Mouse (Mus musculus) testis, postnatal 10 days (tissue): Measurements from ENCODE around the gene Fam186b.

Experiments
- DNase-seq: peaks from one replicate; pipeline ENCODE4 v3.0.0; 2021; ENCODE audit warnings: low spot score

Fam186b gene

GRCm38 (mm10) chr15:99295484-99295981, at the start of gene Fam186b:
TSS of gene Fam186b (minus strand) at chr15:99295888.
- DNase-seq = peak; percentile 78

- no peak for DNase-seq
Observed at GRCm38 (mm10) chr15:99344961-99345360, 49.3 kb upstream of the Fam186b start.

GRCm38 (mm10) chr15:99344148-99344870, 48.6 kb upstream of the Fam186b start:
- no peak for DNase-seq

GRCm38 (mm10) chr15:99343414-99344147, 47.9 kb upstream of the Fam186b start:
- DNase-seq = no peak

- no peak for DNase-seq
Observed at GRCm38 (mm10) chr15:99342194-99342981, 46.7 kb upstream of the Fam186b start.

- DNase-seq = no peak
Observed at GRCm38 (mm10) chr15:99341102-99341501, 45.4 kb upstream of the Fam186b start.

DNA sequence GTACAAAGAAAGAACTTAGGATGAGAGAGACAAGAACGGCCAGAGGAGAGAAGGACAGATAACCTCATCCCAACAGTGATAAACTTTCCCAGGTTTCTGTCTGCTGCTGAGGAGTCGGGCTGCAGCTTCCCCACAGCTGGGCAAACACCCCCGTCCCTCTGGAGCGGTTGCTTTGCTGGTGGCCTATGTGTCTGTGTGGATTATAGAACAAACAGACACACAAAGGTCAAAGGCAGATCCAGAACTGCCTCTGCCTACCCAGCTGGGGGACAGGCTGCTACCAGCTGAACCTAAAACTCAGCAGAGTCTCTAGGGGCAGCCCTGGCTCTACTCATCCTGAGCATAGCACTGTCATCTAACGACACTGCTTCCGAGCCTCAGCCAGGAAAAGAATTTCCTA, 44.0 kb upstream of the Fam186b start:
- DNase-seq = no peak

DNA sequence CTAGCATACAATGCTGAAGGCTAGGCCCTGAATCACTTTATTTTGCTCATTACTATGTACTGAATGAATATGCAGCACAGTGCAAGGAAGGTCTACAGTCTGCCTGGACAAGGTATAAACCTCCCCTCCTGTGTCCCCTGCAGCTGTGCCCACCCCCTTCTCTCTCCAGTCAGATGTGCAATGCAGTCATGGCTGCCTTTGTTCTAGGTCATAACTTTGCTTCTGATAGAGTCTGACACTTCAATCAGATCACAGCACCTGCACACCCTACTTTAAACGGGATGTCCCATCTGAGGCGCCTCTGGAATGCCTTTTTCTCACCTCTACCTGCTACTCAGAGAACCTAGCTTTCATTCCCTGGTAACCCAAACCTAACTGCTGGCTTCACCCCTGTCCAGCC, 43.2 kb upstream of the Fam186b start:
- DNase-seq = no peak

DNA sequence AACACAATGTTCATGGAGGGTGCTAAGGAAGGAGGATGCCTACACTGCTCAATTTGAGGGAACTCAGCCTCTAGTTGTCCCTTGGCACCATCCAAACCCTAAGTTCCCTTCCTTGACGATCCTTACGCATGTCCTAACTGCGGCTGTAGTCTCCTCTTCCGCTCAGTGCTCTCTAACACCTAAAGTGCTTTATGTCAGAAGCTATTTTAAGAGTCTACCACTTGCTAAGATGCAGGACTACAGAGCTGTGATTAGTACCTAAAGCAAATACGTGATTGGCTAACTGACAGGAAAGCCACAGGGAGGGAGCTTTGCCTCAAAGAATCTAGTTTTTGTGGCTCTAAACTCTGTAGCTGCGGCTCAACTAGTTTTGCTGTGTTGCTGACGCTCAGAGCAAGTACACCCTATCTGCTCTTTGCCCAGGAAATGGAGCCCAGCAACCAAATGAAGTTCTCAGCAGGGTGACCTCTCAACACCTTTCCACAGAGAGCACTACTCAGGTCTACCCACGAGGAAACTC, 40.2 kb upstream of the Fam186b start:
- no peak for DNase-seq

GRCm38 (mm10) chr15:99334500-99334899, 38.8 kb upstream of the Fam186b start:
- no peak for DNase-seq

DNA sequence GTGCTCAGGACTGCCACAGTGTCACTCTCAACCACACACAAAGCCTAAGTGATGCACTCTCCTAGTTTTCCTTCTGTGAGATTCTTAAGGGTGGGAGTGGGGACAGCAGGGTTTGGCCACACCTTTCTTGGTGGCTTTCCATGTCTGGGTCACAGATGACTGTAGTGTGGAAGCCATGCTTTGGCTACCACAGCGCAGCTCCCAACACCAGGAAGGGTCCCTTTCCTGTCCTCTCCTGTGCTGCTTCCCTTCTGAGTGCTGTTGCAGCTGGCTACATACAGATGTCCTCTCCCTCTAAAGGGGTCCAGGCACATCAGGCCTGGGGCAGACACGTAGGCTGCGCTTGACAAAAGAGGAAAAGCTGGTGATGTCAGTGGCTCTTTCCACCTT, 38.0 kb upstream of the Fam186b start:
- no peak for DNase-seq

DNA sequence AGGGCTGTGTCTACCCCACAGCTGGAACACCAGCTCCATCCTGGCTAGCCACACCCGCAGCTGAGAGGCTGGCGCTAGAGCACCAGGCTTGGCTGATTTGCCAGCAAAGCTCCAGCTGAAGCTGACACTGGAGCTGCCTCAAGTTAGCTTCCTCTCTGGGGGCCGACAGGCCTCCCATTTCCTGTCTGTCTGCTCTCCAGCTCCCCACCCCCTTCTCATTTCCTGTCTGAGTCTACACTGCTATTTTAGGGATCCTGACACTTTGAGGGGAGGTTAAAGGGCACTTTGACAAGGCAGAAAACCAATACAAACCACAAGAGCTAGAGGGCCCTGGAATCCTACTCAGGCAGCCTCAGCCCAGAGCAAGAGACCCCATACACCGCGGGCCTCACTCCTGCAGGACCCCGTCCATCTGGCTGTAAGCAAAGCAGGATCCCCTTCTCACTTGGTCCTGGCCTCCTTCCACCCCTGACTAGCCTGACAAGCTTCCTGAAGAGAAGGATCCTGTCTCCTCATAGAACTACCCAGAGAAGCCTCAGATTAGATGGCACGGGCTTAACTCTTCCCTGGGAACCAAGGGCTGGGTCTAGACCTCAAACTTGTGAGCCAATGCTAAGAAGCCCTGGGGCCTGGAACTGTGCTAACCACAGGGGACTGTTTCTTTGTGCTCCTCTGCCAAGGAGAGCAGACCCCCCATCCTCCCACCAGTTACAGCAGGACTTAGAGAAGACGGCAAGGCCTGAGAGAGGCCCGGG, 37.4 kb upstream of the Fam186b start:
- peak; percentile 57 for DNase-seq

- no peak for DNase-seq
Observed at GRCm38 (mm10) chr15:99332111-99332510, 36.4 kb upstream of the Fam186b start.

GRCm38 (mm10) chr15:99331341-99331740, 35.7 kb upstream of the Fam186b start:
- DNase-seq = no peak

DNA sequence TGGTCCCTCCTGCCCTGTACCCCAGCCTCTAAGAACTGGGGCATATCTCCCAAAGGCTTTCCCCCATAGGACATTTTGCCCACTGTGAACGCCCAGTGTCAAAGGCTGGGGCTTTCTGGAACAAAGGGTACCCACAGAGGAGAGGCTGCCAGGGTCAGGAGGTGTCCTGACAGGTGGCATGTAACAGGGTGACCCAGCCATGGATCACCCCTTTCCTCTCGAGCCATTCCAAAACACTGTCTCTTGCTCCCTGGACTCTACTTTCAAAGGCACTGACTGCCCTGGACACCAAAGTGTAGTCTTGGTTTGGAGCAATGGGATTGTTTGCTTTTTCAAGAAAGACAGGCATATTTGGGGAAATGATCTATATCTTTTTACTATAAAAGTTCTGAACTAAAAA, 34.6 kb upstream of the Fam186b start:
- no peak for DNase-seq

DNA sequence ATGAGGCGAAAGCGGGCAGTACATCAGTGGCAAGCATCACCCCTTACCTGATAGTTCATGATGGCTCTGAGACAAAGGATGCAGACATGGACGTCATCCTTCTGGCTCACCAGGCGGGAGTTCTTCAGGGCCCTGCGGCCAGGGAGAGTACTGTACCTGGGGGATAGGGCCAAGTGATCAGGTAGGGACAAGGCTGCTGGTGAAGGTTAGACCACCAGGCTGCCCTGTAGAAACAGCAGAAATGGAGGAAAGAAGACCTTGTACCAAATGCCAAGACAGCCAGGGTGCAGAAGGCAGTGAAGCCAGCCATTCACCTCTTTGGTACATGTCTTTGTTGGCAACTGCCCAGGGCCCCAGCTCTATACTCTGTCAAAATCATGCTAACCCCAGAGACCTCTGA, 32.3 kb upstream of the Fam186b start:
- DNase-seq = no peak

DNA sequence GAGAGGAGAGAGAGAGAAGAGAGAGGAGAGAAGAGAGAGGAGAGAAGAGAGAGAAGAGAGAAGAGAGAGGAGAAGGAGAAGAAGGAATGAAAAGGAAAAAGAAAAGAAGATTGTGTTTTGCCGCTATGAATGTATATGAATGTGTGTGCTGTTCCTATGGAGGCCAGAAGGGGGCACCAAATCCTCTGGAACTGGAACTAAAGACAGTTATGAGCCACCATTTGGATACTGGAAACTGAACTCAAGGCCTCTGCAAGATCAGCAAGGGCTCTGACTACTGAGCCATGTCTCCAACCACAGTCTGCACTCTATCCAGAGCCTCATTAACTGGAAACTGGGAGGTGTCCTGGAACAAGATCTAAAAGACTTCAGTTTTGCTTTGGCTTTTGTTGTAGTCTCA, 31.3 kb upstream of the Fam186b start:
- DNase-seq = no peak

GRCm38 (mm10) chr15:99326407-99326806, 30.7 kb upstream of the Fam186b start:
- no peak for DNase-seq

DNA sequence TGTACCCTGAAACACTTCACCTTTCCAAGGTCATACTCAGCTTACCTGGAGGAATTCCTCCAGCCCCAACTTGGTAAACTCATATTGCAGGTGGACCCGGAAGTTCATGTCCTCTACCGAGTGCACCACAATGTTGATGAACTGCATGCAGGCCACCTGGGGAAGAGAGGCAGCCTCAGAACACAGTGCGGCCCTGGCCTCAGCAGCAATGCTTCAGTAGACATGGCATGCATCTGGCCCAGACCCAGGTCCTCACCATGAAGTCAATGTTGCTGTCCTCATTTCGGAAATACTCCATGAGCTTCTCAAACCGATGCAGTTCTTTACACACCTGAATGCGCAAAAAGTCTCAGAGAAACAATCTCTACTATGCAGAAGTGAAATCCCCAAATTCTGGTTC, 29.9 kb upstream of the Fam186b start:
- DNase-seq = no peak

DNA sequence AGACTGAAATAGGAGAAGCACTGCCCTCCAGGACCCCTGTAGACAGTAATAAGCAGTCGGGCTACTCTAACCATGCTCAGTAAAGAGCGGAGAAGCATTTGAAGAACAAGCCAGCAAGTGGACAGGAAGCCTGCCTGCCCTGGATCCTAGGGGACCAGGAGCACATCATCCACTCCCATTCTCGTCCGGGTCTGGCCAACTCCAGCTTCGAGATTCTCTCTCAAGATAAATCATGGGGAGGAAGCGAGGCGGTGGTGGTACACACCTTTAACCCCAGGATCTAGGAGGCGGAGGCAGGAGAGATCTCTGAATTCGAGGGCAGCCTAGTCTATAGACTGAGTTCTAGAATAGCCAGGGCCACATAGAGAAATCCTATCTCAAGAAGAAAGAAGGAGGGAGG, 28.5 kb upstream of the Fam186b start:
- no peak for DNase-seq

- DNase-seq = no peak
Observed at GRCm38 (mm10) chr15:99320978-99321377, 25.3 kb upstream of the Fam186b start.
